Mouse (Mus musculus): ENCODE measurements around the gene Olfr1030.
"Not testable (repeated sequence)": the region's sequence is repeated elsewhere in the genome, so short reads cannot be mapped to it uniquely, and the experiment has no call there.

The Olfr1030 gene

DNA sequence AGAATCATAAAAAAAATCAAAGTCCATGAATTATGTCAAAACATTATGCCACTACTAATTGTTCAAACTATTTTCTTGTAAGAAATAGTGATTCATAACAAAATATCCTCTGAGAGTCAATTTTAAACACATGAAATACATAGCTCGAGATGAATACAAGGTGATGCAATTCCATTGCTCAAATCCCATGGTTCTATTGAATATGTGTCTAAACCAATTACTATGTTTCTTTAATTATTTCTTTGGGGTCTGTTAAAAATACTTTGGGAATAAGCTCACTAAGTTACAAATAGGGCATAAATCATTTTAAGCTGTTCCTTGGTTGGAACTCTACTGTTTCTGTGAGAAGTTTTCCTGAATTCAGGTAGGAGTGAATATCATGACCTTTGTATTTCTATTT lies at the start of gene Olfr1030:
TSS of gene Olfr1030 (plus strand) at position 301 of the 400 bp plus-strand sequence.
- in situ Hi-C loops (cut with MboI) = no loop called here

- in situ Hi-C loops (cut with MboI) = no loop called here
Measured at GRCm38 (mm10) chr2:85950137-85950536, 28.9 kb upstream of the Olfr1030 start, which contains the start of gene Olfr1028. Gene Olfr1028, plus strand, starts transcription at chr2:85950437.

GRCm38 (mm10) chr2:85973595-85973994 lies 5.5 kb upstream of the Olfr1030 start, which contains the start of gene Olfr1029:
Gene Olfr1029, plus strand, starts transcription at chr2:85973895.
- in situ Hi-C loops (cut with MboI) = no loop called here

GRCm38 (mm10) chr2:85990004-85990403 lies 10.9 kb downstream of the Olfr1030 start, which contains the start of gene Olfr1031:
Gene Olfr1031, plus strand, starts transcription at chr2:85990304.
- in situ Hi-C loops (cut with MboI) = no loop called here

GRCm38 (mm10) chr2:86005240-86005639 lies 26.2 kb downstream of the Olfr1030 start, which contains the start of gene Olfr1032:
Gene Olfr1032, plus strand, starts transcription at chr2:86005540.
- in situ Hi-C loops (cut with MboI) = no loop called here

DNA sequence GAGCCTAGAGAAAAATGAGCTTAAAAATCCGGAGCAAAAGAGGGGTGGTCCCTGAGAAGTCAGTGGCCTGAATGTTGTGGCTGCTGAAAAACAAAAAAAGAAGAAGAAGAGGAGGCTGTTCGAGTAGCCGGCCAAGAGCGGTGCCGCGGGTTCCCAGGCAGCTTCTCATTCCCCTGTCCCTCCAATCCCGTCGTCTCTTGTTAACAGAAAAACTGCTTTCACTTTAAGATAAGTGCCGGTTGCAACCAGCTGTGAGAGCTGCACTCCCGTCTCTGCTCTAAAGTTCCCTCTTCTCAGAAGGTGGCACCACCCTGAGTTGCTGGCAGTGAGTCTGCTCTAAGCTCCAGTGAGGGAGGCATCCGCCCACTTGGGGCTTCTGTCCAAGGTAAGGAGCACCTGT lies 41.3 kb downstream of the Olfr1030 start, which contains the start of gene Olfr1033:
TSS of gene Olfr1033 (plus strand) at position 228 of the 400 bp plus-strand sequence.
- in situ Hi-C loops (cut with MboI) = not testable (repeated sequence)

DNA sequence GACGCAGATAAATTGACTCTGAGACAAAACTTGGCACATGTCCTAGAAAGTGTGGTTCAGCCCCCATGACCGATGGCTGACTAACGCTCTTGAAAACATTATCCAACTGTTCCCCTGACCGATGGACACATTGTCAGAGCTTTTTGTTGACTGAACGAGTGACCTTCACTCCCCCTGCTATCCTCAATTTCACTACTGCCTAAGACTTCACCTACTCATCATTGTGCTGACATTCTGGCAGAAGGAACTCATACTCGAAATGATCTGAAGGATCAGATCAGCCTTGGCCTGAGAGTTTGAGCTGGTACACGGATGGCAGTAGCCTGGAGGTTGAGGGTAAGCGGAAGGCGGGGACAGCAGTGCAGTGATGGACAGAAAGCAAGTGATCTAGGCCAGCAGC lies 42.4 kb downstream of the Olfr1030 start:
- in situ Hi-C loops (cut with MboI) = not testable (repeated sequence)

Measured in mature B cell (primary cell).